Mouse (Mus musculus) adrenal gland, postnatal 4 days (tissue): Measurements from ENCODE around the gene Katnal1. TPM values are rescaled to one million over a fixed set of nuclear protein-coding genes. Genes with fewer than 3 reads are reported as not detected.

Experiments
- DNase-seq, 2 experiments: peaks; one replicate each; pipeline ENCODE4 v3.0.0; 2021 to 2022; ENCODE audit warnings: low spot score in 2 of 2, mixed read lengths in 2 of 2
- total RNA-seq, 2 experiments: library from RNA; stranded (reverse); gene quantifications; 2 replicates each; pipeline ENCODE4 v1.2.3; 2021

Katnal1 gene
- total RNA-seq, 2 experiments from 2014 or later: 10.1 to 12.8 TPM

DNA sequence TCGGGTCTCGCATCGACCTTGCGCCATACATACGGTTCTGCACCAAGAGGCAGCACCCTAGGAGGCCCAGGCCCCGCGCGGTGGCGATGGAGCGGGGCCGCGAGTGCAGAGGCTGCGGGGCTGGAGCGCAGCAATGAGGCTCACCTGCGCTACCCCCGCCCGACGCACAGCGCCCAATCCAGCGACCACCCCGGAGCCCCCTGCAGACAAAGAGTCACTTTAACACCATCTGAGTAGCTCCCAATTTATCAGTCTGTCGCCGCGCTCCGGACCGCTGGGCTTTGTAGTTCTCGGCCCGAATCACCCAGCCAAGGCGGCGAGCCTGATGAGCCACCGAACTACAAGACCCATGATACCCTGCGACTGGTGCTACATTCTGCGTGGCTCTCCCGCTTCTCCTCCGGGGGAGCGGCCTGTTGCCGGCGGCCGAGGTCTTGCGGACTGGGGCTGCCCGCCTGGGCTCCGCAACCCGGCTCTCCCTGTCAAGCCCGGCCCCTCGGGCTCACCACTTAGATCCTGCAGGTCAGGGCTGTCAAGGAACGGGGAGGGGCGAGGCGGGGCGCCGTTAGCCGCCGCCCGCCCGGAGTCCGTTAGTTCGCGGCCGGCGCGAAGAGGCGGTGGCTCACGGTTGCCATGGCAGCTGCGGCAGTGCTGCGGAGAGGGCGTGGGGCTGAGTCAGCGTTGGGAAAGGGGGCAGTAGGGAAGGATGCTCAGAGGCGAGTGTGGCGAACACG is 571 bp downstream of the Katnal1 start:
- DNase-seq: peak; percentile 77 to 85

DNA sequence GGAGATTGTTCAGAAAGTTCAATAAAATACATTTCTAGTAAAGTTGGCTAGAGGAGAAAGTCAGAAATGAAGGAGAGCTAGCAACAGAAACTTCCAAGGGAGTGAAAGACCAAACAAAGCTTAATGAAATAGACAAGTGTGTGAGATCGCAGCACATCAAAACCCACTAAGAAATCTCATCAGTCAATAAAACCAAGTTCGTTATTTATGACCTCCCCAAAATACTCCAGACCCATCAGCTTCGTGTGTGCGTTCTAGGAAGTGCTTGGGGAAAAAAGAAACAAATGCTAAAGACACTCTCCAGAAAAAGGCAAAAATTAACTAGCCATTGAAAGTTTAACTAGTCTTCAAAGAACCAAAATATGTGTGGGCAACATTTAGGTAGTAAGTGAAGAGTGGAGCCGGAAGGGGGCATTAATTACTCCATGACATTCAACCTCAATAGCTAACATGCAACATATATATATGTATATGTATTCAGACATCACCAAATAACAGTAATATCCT is 1.4 kb downstream of the Katnal1 start:
- DNase-seq: no peak

DNA sequence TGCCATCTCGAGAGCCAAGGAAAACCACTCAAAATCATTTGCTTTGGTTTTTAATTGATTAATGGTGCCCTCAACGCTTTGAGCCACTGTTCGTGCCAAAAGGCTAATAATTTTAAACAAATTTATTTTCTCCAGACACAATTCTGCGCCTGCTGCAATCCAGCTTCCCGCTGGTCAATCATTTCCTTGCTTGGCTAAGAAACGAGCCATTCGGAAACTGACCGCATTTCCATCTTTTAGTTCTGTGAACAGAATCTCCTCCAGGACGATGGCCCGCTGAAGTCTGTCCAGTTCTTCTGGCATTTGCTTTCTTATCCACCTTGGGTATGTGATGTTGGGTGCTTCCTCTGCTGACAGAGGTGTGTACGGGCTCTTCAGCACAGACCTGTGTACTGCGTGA is 4.5 kb downstream of the Katnal1 start:
- no peak for DNase-seq

DNA sequence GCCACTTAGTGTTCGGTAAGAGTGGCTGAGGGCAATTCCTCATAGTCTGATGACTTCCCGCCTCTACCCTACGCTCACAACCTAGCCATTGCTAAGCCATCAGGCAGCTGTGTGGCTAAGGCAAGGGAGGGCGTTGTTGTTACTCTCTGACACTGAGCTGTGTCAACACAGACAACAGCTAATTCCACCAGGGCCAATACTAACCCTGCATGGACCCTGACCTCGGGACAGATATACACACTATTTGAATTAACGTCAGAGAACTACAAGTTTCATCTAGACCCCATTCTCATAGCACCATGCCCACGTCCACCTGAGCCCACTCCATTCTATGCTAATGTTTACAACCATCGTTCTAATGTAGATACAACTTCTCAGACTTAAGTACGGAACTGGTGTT is 5.1 kb downstream of the Katnal1 start:
- no peak for DNase-seq

DNA sequence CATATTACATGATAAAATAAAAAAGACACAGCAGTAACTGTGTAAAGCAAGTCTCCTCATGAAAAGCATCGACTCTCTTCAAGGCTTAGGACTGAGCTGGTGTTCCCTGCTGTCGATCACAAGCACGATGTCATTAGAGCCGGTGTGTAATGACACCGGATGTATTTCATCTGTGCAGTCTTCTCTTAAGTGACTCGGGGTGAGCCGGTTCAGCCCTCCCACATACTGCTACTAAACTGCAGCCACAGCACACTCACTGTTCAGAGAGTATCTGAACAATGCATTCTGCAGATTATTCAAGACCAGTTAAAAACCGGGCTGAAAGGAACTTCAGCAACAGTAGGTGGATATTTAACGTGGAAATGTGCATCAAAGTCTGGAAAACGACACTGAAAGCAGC is 5.7 kb downstream of the Katnal1 start:
- no peak for DNase-seq

DNA sequence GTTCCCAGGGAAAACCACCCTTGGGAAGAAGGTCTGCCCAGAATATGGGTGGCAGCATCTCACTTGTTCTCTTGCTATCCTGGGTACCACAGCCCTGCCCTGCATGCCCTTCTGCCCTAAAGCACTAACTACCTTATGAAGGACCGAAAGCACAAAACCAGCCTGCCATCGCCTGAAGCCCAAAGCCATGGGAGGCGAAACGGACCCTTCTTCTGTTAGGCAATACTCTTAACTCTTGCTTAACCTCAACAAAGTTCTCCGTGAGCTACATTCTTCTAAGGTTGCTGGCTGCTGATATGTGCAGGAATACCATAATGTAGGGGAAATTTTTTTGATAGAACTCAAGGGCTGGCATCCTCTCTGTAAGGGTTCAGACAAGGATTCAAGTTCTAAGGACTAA is 6.3 kb downstream of the Katnal1 start:
- DNase-seq: no peak

DNA sequence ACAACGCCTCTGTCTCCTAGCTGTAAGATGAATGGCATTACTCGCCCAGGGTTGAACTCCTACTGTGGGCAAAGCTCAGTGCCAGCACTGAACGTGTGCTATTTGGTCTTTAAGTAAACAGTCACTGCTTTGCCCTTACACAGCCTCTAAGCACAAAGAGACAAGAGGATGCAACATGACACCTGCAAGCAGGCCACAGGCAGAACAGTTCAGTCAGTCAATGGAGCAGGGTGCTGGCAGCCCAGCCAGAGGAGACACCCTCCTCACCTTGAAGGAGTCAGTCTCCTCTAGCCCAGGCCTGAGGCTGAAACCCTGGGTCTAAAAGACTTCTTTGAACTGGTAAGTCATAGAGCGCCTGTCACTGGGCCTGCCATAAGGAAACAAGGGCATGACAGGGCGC is 11.1 kb downstream of the Katnal1 start:
- DNase-seq: no peak

DNA sequence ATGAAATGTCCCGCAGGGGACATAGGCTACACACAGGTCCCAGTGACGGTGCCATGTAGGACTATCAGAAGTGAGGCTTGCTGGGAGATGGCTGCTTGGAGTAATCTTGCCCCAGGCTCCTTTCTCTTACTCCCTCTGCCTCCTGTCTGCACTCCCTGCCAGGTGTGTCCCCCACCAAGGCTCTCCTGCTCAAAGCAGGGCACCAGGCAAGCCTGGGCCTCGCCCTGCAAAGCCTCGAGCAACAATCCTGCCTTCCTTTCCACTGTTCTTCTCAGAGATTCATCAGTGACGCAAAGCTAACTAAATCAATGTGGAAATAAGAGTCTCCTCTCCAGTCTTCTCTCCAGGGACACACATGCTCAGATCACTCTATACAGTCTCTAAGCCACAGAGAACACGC is 12.3 kb downstream of the Katnal1 start:
- no peak for DNase-seq

DNA sequence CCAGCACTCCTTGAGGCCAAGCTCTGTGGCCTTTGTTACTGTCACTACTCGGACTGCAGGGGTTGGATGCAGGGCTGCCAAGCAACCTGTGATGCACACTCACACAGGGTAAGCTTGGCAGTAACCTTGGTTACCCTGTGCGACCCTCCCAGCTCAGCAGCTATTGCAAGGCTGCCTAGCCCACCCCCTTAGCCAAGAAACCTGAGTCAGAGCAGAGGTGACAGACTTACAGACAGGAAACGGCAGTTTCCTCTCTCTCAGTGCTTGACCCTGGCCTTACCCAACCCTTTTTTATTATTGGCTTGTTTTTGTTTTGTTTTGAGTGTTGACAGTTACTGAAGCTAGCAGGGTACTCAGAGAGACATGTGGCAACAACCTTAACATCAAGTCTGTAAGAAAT is 16.9 kb downstream of the Katnal1 start:
- no peak for DNase-seq

DNA sequence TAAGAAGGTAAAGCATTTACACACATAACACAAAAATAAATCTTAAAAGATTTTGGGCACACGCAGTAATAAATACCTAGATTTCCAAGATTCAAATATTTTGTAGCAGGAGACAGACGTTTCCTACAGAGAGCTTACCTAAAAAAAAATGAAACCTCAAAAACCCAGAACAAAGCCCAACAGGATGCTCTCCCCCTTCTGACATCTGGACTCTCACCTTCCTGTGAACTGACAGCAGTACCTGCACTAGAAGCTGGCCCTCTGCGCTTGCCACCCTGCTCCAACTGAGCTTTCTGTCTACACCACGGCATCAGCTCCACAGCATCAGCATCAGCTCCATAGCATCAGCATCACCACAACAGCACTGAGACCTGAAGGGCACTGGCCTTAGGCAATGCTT is 19.1 kb downstream of the Katnal1 start:
- no peak for DNase-seq

DNA sequence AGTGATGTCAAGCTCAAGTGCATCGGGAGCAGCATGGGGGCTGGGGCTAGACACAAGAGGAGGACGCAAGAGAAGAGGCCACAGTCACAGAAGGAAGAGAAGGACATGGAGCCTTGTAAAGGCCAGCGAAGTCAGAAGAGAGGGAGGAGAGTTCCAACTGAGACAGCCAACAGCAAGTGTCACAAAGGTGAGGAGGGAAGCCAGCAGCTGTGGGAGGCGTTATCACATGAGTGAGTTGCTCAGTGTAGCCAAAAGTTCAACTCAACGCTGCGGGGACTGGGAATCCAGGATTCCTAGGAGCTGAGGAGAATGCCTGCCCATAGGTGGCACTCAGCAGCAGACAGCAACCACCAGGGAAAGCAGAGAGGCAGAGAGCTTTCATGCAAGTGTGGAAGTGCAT is 19.7 kb downstream of the Katnal1 start:
- no peak for DNase-seq

DNA sequence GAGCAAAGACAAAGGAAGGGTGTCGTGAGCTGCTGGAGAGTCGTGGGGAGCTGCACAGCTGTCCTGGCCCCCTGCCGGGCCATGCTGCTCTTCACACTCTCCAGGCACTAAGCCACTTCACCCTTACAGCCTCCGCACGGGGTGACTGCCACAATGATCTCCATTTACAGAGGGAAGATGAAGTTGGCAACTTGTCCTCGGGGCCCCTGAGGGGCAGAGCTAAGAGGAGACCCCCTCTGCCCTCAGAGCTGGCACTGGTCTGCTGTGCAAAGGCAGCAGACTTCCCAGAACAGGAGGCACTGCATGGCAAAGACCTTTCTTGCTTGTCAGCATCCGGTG is 20.1 kb downstream of the Katnal1 start:
- no peak for DNase-seq

DNA sequence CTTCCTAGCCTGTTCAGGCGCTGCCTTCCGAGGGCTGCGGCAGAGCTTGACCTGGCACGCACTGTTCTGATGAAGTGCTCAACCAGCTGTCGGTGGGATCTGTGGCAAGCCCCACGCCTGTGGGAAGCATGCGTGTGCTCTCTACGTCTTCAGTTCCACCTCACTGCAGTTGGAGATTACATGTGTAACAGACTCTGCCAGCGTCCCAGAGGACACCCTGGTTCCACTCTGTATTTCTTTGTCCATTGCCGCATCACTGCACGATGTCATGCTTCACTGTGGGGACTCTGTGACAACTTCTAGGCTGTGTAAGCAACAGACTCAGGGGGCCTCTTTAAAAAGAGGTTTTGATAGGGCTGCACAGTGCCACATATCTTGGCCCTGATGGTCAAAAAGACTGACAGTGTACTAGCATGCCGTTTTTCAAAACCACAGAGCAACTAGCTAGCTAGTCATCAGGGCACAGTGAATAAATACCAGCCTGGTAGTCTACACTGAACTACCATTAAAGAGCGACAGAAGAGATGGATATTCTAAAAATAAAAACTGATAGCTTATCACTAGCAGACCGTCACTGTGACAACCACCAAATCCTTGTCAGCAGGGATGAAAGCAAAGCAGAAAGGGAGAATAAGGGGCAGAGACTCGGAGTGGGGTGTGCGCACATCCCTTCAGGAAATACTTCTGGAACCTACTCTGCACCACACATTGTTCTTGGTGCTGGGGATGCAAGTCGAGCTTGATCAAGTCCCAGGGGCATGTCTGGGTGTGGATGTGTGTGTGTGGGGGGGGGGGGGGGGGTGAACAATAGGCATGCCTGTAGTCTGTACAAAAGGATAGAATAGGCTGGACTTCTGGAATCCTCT is 20.7 kb downstream of the Katnal1 start:
- DNase-seq: no peak

DNA sequence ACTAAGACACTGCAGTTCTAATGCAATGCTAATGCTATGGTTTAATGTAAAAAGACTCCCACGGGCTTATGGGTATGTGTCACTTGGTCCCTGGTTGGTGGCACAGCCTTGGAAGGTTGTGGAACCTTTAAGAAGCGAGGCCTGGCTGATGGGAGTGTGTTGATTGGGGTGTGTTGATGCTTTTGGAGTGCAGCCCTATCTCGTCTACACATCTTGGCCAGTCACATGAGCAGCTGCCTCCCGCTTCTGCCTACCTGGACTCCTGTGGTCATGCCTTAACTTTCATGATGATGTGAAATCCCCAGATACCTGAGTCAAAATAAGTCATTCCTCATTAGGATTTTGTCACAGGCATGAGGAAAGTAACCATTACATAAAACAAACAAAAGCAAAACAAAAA is 22.8 kb downstream of the Katnal1 start:
- no peak for DNase-seq

DNA sequence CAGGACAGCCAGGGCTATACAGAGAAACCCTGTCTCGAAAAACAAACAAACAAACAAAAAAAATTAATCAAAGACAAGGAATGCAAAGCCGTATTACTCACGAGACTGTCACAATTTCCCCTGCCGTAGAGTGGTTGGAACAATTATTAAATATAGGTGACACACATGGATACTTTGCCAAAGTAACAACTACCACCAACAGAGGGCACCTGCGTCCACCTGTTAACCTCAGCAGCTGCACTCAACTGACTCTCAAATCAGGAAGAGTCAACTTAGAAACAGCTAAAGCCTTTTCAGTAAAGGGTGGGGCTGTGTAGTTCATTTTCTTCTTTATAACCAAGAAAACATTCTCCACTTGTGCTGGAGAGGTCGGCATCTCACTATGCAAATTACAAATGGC is 24.3 kb downstream of the Katnal1 start:
- no peak for DNase-seq

DNA sequence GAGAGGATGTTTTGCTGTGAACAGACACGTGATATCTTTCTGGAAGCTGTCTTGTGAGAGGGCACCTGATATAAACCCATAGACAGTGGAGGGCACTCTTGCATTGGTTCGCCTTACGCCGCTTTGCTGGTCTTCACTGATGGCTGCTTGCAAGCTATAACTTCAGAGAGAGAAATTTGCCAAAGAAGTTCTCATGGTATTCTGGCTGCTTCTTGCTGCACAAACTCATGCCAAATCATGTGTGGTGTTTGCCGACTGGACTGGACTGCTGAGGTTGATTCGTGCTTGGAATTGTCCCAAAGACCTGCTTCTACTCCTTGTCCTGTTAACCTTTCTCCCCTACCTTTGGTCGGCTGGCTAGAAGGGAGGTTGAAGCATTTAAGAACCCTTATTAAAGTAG is 29.8 kb downstream of the Katnal1 start:
- DNase-seq: no peak

DNA sequence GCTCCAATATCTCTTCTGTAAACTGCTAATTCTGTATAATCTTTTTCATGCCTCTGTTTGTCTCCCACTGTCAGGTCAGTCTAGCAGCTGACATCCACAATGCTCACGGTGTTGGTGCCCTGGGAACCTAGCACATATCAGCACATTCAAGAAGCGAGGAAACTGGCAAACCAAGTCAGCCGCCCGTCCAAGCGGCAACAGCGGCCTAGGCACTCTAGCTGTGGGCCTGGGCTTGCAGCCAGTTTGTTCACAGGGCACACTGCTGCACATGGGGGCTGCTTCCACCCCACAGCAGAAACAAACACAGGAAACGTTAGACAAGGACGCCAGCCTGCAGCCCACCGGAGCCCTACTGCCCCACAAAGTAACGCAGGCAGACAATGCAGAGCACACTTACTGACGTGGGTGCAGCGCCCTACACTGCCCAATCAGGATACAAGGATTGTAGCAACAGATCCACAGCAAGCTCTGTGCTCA is 31.1 kb downstream of the Katnal1 start:
- no peak for DNase-seq

DNA sequence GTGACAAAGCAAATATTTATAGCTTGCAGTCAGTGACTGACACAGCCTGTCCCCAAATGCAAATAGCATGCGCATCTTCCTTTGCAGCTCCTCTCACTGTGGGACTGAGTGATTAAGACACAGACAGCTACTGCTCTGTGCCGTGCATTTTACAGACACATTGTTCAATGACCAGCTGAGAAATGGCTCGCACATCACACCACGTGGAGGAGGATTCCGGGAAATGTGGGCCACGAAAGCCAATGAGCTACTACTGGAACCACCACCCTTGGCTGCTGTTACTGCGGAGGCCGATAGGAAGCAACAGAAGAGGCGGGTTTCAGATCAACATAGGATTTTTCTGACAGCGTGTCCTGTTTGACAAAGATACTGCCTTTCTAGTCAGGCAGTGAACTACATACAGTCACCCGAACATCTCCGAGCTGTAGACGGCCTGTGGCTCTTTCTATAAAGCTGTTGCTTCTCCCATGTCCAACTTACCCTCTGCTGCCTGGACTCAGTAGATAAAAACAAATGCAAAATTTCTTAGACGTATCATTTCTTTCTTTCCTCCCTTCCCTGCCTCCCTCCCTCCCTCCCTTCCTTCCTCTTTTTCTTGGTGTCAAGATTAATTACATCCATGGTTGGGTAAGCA is 31.9 kb downstream of the Katnal1 start:
- DNase-seq: no peak

DNA sequence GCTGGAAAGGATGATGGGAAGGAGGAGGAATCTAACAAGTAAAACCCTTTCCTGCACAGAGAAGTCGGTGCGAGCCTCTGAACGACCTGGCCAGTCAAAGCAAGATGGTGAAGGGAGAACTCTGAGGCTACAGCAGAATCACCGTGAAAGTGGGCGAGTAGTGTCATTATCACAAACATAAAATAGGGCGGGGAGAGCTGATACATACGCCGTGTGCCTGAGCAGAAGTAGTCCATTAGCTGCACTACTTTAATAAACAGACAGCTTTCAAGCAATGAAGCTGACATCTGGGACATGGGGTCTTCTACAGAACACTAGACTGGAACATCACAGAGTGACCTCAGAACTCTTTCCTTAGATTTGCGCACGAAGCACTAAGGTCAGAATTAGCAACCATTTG is 32.6 kb downstream of the Katnal1 start:
- DNase-seq: no peak

DNA sequence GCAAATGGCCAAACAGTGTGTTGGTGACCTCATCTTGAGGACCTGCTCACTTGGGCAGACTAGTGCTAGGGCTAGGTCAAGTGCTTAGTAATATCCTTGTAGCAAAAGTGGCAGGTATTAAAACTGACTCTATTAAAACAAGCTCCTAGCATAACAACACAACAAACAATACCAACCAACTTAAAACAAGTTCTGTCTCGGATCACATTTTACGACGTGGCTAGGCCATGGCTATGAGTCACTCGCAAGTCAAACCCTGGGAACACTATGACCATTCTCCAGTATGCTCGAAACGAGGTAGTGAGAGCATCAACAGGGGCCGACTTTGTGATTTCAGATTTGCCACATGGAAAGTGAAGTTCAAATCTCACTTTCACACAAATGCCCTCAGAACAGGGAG is 33.3 kb downstream of the Katnal1 start:
- DNase-seq: no peak

DNA sequence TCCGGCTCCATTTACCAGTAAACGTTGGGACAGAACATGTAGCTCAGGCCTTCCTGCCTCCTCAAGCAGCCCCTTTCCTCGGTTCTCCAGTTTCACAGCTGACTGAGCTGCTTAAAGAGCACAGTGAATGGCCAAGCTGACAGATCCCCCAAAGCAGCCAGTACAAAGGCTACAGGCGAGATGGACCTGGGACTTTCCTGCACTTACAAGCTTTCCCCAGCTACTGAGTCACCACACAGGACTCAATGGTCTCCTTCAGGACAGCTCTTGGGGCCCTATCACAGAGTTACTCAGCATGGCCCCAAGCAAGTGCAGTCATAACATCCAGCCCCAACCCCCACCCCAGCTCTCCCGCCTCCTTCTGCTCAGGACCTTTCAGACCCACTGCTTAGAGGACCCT is 34.1 kb downstream of the Katnal1 start:
- no peak for DNase-seq

DNA sequence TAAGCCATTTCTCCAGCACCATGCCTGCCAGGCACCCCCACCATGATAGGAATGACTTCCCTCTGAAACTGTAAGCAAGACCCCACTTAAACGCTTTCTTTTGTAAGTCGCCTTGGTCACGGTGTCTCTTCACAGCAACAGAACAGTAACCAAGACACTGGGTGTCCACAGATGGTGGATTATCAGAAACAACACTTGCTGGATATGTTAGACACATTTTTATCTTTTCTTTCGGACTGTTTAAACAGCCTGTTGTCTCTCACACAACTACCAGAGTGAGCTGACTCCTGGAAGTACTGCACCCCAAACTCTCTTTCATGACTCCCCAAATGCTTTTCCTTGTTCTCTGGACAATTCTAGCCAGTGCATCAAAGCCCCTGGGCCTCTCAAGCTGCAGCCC is 38.9 kb downstream of the Katnal1 start:
- DNase-seq: no peak
